Mouse (Mus musculus): ENCODE results near the gene Fam129a. TPM values are rescaled to one million over a fixed set of nuclear protein-coding genes. Genes with fewer than 3 reads are reported as not detected.

The Fam129a gene
- total RNA-seq, 1 experiment, result 7.5 TPM

DNA sequence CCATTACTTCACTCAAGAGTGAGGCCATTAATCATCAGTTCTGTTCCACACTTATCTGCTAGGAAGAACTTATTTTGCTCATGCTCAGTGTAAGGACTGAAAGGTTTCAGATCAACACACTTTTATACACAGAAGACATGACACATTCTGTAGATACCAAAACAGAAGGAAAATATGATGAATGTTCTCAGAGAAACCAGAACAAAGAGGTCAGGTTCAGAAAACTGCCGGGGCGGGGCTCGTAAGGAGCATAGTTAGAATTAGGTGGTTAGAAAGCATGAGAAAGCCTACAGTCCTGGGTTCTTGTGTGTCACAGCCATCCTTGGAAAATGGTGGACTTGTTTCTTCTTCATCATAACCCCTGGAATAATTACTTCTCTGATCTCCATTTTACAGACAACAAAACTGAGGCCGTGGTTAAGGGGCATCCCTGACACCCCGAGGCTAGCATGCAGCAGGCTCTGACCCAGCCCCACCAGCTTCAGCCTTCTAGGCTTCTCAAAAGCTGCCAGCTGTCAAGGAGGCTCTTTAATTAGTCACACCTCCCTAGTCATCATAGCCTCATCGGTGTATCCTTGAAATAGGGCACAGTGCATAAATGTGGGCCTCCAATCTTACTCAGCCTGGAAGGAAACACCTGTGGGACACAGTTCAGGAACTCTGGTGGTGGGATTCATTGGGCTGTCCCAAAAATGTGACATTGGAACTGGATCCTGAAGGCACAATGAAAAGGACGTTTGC is 127.1 kb downstream of the Fam129a start:
- in situ Hi-C loops (cut with MboI; ENCODE audit: low sequenced_read_pairs in 2 of 2, unreplicated experiment in 2 of 2), result loop anchor here in 1 of 2 experiments (10.0 kb wide), 1 partner anchor 123 kb away; the partner anchor contains the start of gene Fam129a
- H3K27ac ChIP-seq (ENCODE audit: insufficient read depth, low read depth, low read length, poor library complexity, severe bottlenecking), result no peak overlapping the region
- no peaks in the 10 kb centered on the region for H3K9me3 ChIP-seq (ENCODE audit: control insufficient read depth, insufficient read depth, low read depth, low read length)
- no peaks in the 10 kb centered on the region for H3K36me3 ChIP-seq (ENCODE audit: control insufficient read depth, insufficient read depth, low read length, poor library complexity, severe bottlenecking)
- no peak for DNase-seq (ENCODE audit: low read depth, low spot score)
- H3K4me3 ChIP-seq (ENCODE audit: insufficient read depth in 1 of 2, low read depth in 1 of 2, low read length in 2 of 2, poor library complexity in 1 of 2, severe bottlenecking in 1 of 2), result no peak overlapping the region
- TF ChIP-seq CHD2 (IDR thresholded peaks at IDR 0.05; ENCODE audit: low read depth, low read length) (no peak), HCFC1 (IDR thresholded peaks at IDR 0.05; ENCODE audit: borderline replicate concordance, insufficient read depth, low read length) (no peak), ZNF384 (IDR thresholded peaks at IDR 0.05; ENCODE audit: low read depth, low read length) (no peak), MAFK (IDR thresholded peaks at IDR 0.05; ENCODE audit: insufficient read depth, low read depth, low read length) (no peak)
- no peaks in the 10 kb centered on the region for H3K4me1 ChIP-seq (ENCODE audit: control insufficient read depth in 2 of 2, insufficient read depth in 2 of 2, low read length in 2 of 2, poor library complexity in 1 of 2)
- no peak overlapping the region for H3K9ac ChIP-seq (ENCODE audit: insufficient read depth, low read depth, low read length, poor library complexity, severe bottlenecking)

GRCm38 (mm10) chr1:151699363-151699762 is 128.4 kb downstream of the Fam129a start:
- Histone ChIP-seq H3K9ac (ENCODE audit: insufficient read depth, low read depth, low read length, poor library complexity, severe bottlenecking) (no peak overlapping the region), H3K36me3 (ENCODE audit: control insufficient read depth, insufficient read depth, low read length, poor library complexity, severe bottlenecking) (no peaks in the 10 kb centered on the region), H3K4me1 (ENCODE audit: control insufficient read depth in 2 of 2, insufficient read depth in 2 of 2, low read length in 2 of 2, poor library complexity in 1 of 2) (no peaks in the 10 kb centered on the region), H3K4me3 (ENCODE audit: insufficient read depth in 1 of 2, low read depth in 1 of 2, low read length in 2 of 2, poor library complexity in 1 of 2, severe bottlenecking in 1 of 2) (no peak overlapping the region), H3K27ac (ENCODE audit: insufficient read depth, low read depth, low read length, poor library complexity, severe bottlenecking) (no peak overlapping the region), H3K9me3 (ENCODE audit: control insufficient read depth, insufficient read depth, low read depth, low read length) (no peaks in the 10 kb centered on the region)
- DNase-seq (ENCODE audit: low read depth, low spot score), result no peak
- in situ Hi-C loops (cut with MboI; ENCODE audit: low sequenced_read_pairs in 2 of 2, unreplicated experiment in 2 of 2), result loop anchor here in 1 of 2 experiments (10.0 kb wide), 1 partner anchor 125 kb away; the partner anchor contains the start of gene Fam129a
- TF ChIP-seq ZNF384 (IDR thresholded peaks at IDR 0.05; ENCODE audit: low read depth, low read length), result no peak
- TF ChIP-seq MAFK (IDR thresholded peaks at IDR 0.05; ENCODE audit: insufficient read depth, low read depth, low read length), result no peak
- no peak for TF ChIP-seq HCFC1 (IDR thresholded peaks at IDR 0.05; ENCODE audit: borderline replicate concordance, insufficient read depth, low read length)
- no peak for TF ChIP-seq ZC3H11A (IDR thresholded peaks at IDR 0.05; ENCODE audit: borderline replicate concordance, low read depth, low read length)
- TF ChIP-seq CHD2 (IDR thresholded peaks at IDR 0.05; ENCODE audit: low read depth, low read length), result no peak

- no peak overlapping the region for H3K27ac ChIP-seq (ENCODE audit: insufficient read depth, low read depth, low read length, poor library complexity, severe bottlenecking)
- no peaks in the 10 kb centered on the region for H3K36me3 ChIP-seq (ENCODE audit: control insufficient read depth, insufficient read depth, low read length, poor library complexity, severe bottlenecking)
- H3K4me1 ChIP-seq (ENCODE audit: control insufficient read depth in 2 of 2, insufficient read depth in 2 of 2, low read length in 2 of 2, poor library complexity in 1 of 2), result no peaks in the 10 kb centered on the region
- H3K9ac ChIP-seq (ENCODE audit: insufficient read depth, low read depth, low read length, poor library complexity, severe bottlenecking), result no peak overlapping the region
- no peaks in the 10 kb centered on the region for H3K9me3 ChIP-seq (ENCODE audit: control insufficient read depth, insufficient read depth, low read depth, low read length)
- TF ChIP-seq ZC3H11A (IDR thresholded peaks at IDR 0.05; ENCODE audit: borderline replicate concordance, low read depth, low read length), result no peak
- TF ChIP-seq MAFK (IDR thresholded peaks at IDR 0.05; ENCODE audit: insufficient read depth, low read depth, low read length), result no peak
- TF ChIP-seq HCFC1 (IDR thresholded peaks at IDR 0.05; ENCODE audit: borderline replicate concordance, insufficient read depth, low read length), result no peak
- no peak for TF ChIP-seq CHD2 (IDR thresholded peaks at IDR 0.05; ENCODE audit: low read depth, low read length)
- TF ChIP-seq ZNF384 (IDR thresholded peaks at IDR 0.05; ENCODE audit: low read depth, low read length), result no peak
- no peak for DNase-seq (ENCODE audit: low read depth, low spot score)
- no peak overlapping the region for H3K4me3 ChIP-seq (ENCODE audit: insufficient read depth in 1 of 2, low read depth in 1 of 2, low read length in 2 of 2, poor library complexity in 1 of 2, severe bottlenecking in 1 of 2)
- in situ Hi-C loops (cut with MboI; ENCODE audit: low sequenced_read_pairs in 2 of 2, unreplicated experiment in 2 of 2), result loop anchor here (10.0 kb wide), 3 partner anchors 218 to 258 kb away; no protein-coding TSS in a partner anchor
Measured at GRCm38 (mm10) chr1:151702816-151703215, 131.8 kb downstream of the Fam129a start.

GRCm38 (mm10) chr1:151705723-151706396 is 134.9 kb downstream of the Fam129a start:
- in situ Hi-C loops (cut with MboI; ENCODE audit: low sequenced_read_pairs in 2 of 2, unreplicated experiment in 2 of 2), result loop anchor here (10.0 kb wide), 3 partner anchors 221 to 261 kb away; no protein-coding TSS in a partner anchor
- no peak overlapping the region for H3K4me3 ChIP-seq (ENCODE audit: insufficient read depth in 1 of 2, low read depth in 1 of 2, low read length in 2 of 2, poor library complexity in 1 of 2, severe bottlenecking in 1 of 2)
- H3K9me3 ChIP-seq (ENCODE audit: control insufficient read depth, insufficient read depth, low read depth, low read length), result no peaks in the 10 kb centered on the region
- no peaks in the 10 kb centered on the region for H3K36me3 ChIP-seq (ENCODE audit: control insufficient read depth, insufficient read depth, low read length, poor library complexity, severe bottlenecking)
- TF ChIP-seq CHD2 (IDR thresholded peaks at IDR 0.05; ENCODE audit: low read depth, low read length) (no peak), ZC3H11A (IDR thresholded peaks at IDR 0.05; ENCODE audit: borderline replicate concordance, low read depth, low read length) (peak; percentile 92), ZNF384 (IDR thresholded peaks at IDR 0.05; ENCODE audit: low read depth, low read length) (peak; percentile 57; the same call in 1 of the 2 replicates), HCFC1 (IDR thresholded peaks at IDR 0.05; ENCODE audit: borderline replicate concordance, insufficient read depth, low read length) (no peak), MAFK (IDR thresholded peaks at IDR 0.05; ENCODE audit: insufficient read depth, low read depth, low read length) (peak; percentile 41; the same call in 1 of the 2 replicates)
- no peak overlapping the region for H3K9ac ChIP-seq (ENCODE audit: insufficient read depth, low read depth, low read length, poor library complexity, severe bottlenecking)
- DNase-seq (ENCODE audit: low read depth, low spot score), result peak; percentile 73
- no peak overlapping the region for H3K27ac ChIP-seq (ENCODE audit: insufficient read depth, low read depth, low read length, poor library complexity, severe bottlenecking)
- no peaks in the 10 kb centered on the region for H3K4me1 ChIP-seq (ENCODE audit: control insufficient read depth in 2 of 2, insufficient read depth in 2 of 2, low read length in 2 of 2, poor library complexity in 1 of 2)
